Mouse (Mus musculus) layer of hippocampus, adult 8-10 months (tissue): ENCODE data around the gene Prrt2. TPM values are rescaled to one million over a fixed set of nuclear protein-coding genes. Genes with fewer than 3 reads are reported as not detected.
A peak's percentile ranks its signal among the peaks of the same experiment; 100 is the strongest.

ENCODE experiments used
- DNase-seq, 2 experiments: peaks; one replicate each; pipeline ENCODE4 v3.0.0; 2022; ENCODE audit warnings: low spot score in 2 of 2
- total RNA-seq, 4 experiments: library from RNA; stranded (reverse); gene quantifications; 2 replicates each; pipeline ENCODE4 v1.2.4; 2022

Gene Prrt2
- total RNA-seq, 4 experiments from 2014 or later: 208 to 223 (median 215) TPM

- no peak for DNase-seq
These were observed 980 bp downstream of the Prrt2 start for GRCm38 (mm10) chr7:127020031-127020430.

GRCm38 (mm10) chr7:127019306-127019960, 1.6 kb downstream of the Prrt2 start:
- no peak for DNase-seq

- no peak for DNase-seq
These were observed 2.4 kb downstream of the Prrt2 start for GRCm38 (mm10) chr7:127018416-127019305.

GRCm38 (mm10) chr7:127017950-127018345, 3.1 kb downstream of the Prrt2 start:
- no peak for DNase-seq

GRCm38 (mm10) chr7:127016971-127017949, 3.8 kb downstream of the Prrt2 start, which contains the start of gene Pagr1a:
Gene Pagr1a (minus strand): TSS chr7:127017352.
- peak; percentile 96 to 99 for DNase-seq

GRCm38 (mm10) chr7:127016486-127016938, 4.5 kb downstream of the Prrt2 start:
- DNase-seq: no peak

GRCm38 (mm10) chr7:127016481-127016485, 4.7 kb downstream of the Prrt2 start, which contains the start of gene Pagr1b:
Gene Pagr1b (minus strand): TSS chr7:127016484.
- no peak for DNase-seq

- DNase-seq: no peak
These were observed 4.9 kb downstream of the Prrt2 start for GRCm38 (mm10) chr7:127016081-127016480.

- no peak for DNase-seq
These were observed 6.0 kb downstream of the Prrt2 start for GRCm38 (mm10) chr7:127014993-127015392.

- DNase-seq: no peak
These were observed 6.7 kb downstream of the Prrt2 start, which contains the start of gene Mvp for GRCm38 (mm10) chr7:127014320-127014719. Gene Mvp (minus strand): TSS chr7:127014621.

- no peak for DNase-seq
These were observed 7.6 kb downstream of the Prrt2 start for GRCm38 (mm10) chr7:127013385-127013784.

GRCm38 (mm10) chr7:127012845-127013244, 8.2 kb downstream of the Prrt2 start:
- DNase-seq: no peak

- DNase-seq: no peak
These were observed 8.6 kb downstream of the Prrt2 start for GRCm38 (mm10) chr7:127012374-127012773.

GRCm38 (mm10) chr7:127011717-127012116, 9.3 kb downstream of the Prrt2 start:
- DNase-seq: no peak

GRCm38 (mm10) chr7:127011051-127011450, 10.0 kb downstream of the Prrt2 start:
- no peak for DNase-seq

- peak in 1 of 2 experiments; percentile 10 for DNase-seq
These were observed 11.5 kb downstream of the Prrt2 start for GRCm38 (mm10) chr7:127009307-127010085.

GRCm38 (mm10) chr7:127008239-127009019, 12.6 kb downstream of the Prrt2 start:
- peak; percentile 88 to 89 for DNase-seq

GRCm38 (mm10) chr7:127007313-127008024, 13.5 kb downstream of the Prrt2 start:
- DNase-seq: peak in 1 of 2 experiments; percentile 4

- DNase-seq: no peak
These were observed 16.7 kb downstream of the Prrt2 start for GRCm38 (mm10) chr7:127004122-127004875.
